Mouse (Mus musculus) midbrain, embryonic 15.5 days (tissue): ENCODE results near the gene Ophn1. TPM values are rescaled to one million over a fixed set of nuclear protein-coding genes. Genes with fewer than 3 reads are reported as not detected.

Source experiments
- ATAC-seq: fragments of 200-750 bp; cut with Nextera tagmentation; replicated peaks from 2 replicates; pipeline ENCODE4 v1.8.0; 2017; ENCODE audit warnings: moderate TSS enrichment
- H3K27ac ChIP-seq: fragments of 300-500 bp; sonication (generic); 2 replicates; pipeline ENCODE4 v1.5.1; 2015; ENCODE audit warnings: mild to moderate bottlenecking, inconsistent platforms
- H3K27me3 ChIP-seq: fragments of 300-500 bp; sonication (generic); replicated peaks from 2 replicates; pipeline ENCODE4 v1.6.1; 2015; ENCODE audit warnings: inconsistent platforms
- H3K36me3 ChIP-seq: fragments of 300-500 bp; sonication (generic); replicated peaks from 2 replicates; pipeline ENCODE4 v1.6.1; 2015; ENCODE audit warnings: inconsistent platforms
- H3K4me1 ChIP-seq: fragments of 300-500 bp; sonication (generic); 2 replicates; pipeline ENCODE4 v1.6.1; 2015; ENCODE audit warnings: inconsistent platforms
- H3K4me2 ChIP-seq: fragments of 300-500 bp; sonication (generic); 2 replicates; pipeline ENCODE4 v1.6.1; 2015; ENCODE audit warnings: inconsistent platforms, mild to moderate bottlenecking, moderate library complexity
- H3K4me3 ChIP-seq: fragments of 300-500 bp; sonication (generic); 2 replicates; pipeline ENCODE4 v1.5.1; 2015; ENCODE audit warnings: mild to moderate bottlenecking, inconsistent platforms
- H3K9ac ChIP-seq: fragments of 300-500 bp; sonication (generic); 2 replicates; pipeline ENCODE4 v1.6.1; 2015; ENCODE audit warnings: mild to moderate bottlenecking, inconsistent platforms
- H3K9me3 ChIP-seq: fragments of 300-500 bp; sonication (generic); 2 replicates; pipeline ENCODE4 v1.6.1; 2016; ENCODE audit warnings: inconsistent platforms
- WGBS: fragments of 180-500 bp; shearing (Covaris S2); methylation state at CpG from one replicate; pipeline ENCODE4 v1.1.7; 2015; ENCODE audit warnings: mixed read lengths; 5-methylcytosine and 5-hydroxymethylcytosine counted together
- polyA plus RNA-seq: library from polyadenylated mRNA; unstranded; fragments of >200 nt; fragmentation: Nextera tagmentation; extraction: Ambion mirVana; gene quantifications from 2 replicates; pipeline ENCODE4 v1.2.1, GENCODE M21; 2015

Gene Ophn1
- polyA plus RNA-seq = 40.1 and 46.6 TPM in 2 replicates

DNA sequence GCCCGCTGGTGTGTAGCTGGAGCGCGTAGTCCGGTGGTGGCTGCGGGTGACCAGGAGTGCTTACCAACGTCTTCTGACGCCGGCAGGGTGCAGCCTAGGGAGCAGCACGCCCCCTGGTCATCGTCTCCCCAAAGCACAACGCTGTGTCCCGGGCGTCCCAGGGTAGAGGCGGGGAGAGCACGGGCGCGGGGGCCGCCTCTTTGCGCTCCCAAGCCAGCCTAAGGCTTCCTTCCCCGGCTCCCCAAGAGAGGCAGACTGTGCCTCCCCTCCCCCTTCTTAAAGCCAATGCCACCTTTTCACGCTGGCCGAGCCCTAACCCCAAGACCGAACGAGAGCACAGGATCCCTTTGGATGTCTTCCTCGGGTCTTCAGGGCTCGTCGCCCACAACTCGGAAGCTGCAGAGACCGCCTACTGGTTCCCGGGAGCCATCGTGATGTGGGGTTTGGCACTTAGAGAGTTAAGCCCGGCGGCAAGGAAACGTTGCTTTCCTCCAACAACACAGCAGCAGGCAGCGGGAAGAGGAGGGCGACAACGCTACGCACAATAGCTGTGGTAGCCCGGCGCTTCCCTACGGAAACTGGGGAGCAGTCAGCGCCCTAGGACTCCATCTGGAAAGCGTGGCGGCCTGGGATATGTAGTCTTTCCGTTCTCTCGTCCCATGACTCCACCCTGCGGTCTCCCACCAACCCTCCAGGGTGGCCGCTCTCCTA lies at the start of gene Ophn1:
Ophn1 (minus strand) TSS at position 620 of the 711 bp plus-strand sequence.
- peak within 1 kb of the TSS; percentile 82 for H3K27ac ChIP-seq
- no peaks in the 10 kb centered on the region for H3K36me3 ChIP-seq
- H3K4me1 ChIP-seq = peaks cover 8% of the 10 kb centered on the region; the same call in 1 of the 2 replicates
- 15% methylated on average over 48 of the region's 48 CpGs for WGBS
- peak; percentile 96 for ATAC-seq
- peak within 1 kb of the TSS; percentile 61 for H3K9ac ChIP-seq
- no peaks in the 10 kb centered on the region for H3K9me3 ChIP-seq
- no peaks in the 10 kb centered on the region for H3K27me3 ChIP-seq
- peak within 1 kb of the TSS; percentile 50 for H3K4me2 ChIP-seq
- peak within 1 kb of the TSS; percentile 58 for H3K4me3 ChIP-seq

DNA sequence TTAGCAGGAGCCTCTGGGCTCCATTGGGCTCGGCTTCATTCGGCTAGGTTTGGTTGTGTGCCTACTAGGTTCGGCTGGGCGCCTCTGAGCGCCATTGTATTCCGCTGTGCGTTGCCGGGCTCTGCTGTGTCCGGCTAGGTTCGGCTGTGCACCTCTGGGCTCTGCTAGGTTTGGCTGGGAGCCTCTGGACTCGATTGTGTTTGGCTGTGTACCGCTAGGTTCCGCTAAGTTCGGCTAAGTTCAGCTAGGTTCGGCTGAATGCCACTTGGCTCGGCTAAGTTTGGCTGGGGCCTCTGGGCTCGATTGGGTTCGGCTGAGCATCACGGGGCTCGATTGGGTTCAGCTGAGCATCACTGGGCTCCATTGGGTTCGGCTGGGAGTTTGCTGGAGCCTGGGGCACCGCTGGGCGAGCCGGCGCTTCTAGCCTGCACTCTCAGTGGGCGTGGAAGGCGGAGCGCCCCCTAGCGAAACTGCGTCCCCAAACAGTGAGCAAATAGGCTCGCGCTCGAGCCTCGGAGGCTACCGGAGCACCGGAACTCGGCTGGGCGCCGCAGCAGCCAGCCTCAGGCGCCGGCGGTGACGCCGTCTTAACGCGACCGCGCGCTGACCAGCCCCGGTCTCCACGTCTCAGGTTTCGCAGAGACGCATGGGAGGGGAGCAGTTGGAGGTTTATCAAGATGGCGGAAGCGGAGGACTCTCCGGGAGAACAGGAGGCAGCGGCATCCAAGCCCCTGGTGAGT lies 46.9 kb upstream of the Ophn1 start:
- Histone ChIP-seq H3K4me3 (peak overlapping the region; percentile 58), H3K9me3 (no peaks in the 10 kb centered on the region), H3K27me3 (0 out of 2 replicates have a peak, but pooled peaks cover 4% of the 10 kb centered on the region), H3K9ac (peak overlapping the region; percentile 57), H3K27ac (peak overlapping the region; percentile 93), H3K36me3 (no peaks in the 10 kb centered on the region), H3K4me1 (peaks cover 10% of the 10 kb centered on the region), H3K4me2 (peak overlapping the region; percentile 55)
- 29% methylated on average over 57 of the region's 57 CpGs for WGBS
- peak; percentile 84 for ATAC-seq

DNA sequence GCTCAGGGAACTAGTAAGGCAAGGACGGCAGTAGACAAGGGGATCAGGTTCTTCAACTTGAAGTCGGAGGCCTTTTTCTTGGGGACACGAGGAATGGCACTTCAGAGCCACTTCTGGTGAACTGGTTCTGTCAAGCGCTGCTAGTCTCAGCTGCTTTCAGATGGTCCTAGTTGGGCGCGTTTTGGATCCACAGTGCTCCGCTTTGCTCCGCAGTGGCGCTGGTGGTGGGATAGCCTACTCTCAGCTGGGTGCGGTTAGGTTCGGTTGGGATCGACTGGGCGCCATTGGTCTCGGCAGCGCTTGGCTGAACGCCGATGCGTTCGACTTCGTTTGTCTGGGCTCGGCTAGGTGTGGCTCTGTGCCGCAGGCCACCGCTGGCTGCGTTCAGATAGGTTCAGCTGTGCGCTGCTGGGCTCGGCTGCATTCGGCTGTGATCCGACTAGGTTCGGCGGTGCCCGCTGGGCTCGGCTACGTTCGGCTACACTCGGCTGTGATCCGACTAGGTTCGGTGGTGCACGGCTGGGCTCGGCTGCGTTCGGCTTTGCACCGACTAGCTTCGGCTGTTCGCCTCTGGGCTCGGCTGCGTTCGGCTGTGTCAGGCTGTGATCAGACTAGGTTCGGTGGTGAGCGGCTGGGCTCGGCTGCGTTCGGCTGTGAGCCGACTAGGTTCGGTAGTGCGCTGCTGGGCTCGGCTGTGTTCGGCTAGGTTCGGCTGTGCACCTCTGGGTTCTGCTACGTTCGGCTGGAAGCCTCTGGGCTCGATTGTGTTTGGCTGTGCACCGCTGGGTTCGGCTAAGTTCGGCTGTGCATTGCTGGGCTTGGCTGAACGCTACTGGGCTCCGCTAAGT lies 46.1 kb upstream of the Ophn1 start:
- Histone ChIP-seq H3K4me2 (peak overlapping the region; percentile 55), H3K9me3 (no peaks in the 10 kb centered on the region), H3K4me1 (peaks cover 10% of the 10 kb centered on the region), H3K27ac (peak overlapping the region; percentile 93), H3K36me3 (no peaks in the 10 kb centered on the region), H3K9ac (peak overlapping the region; percentile 57), H3K4me3 (peak overlapping the region; percentile 58), H3K27me3 (0 out of 2 replicates have a peak, but pooled peaks cover 4% of the 10 kb centered on the region)
- ATAC-seq = peak; percentile 97
- WGBS = 28% methylated on average over 66 of the region's 66 CpGs

DNA sequence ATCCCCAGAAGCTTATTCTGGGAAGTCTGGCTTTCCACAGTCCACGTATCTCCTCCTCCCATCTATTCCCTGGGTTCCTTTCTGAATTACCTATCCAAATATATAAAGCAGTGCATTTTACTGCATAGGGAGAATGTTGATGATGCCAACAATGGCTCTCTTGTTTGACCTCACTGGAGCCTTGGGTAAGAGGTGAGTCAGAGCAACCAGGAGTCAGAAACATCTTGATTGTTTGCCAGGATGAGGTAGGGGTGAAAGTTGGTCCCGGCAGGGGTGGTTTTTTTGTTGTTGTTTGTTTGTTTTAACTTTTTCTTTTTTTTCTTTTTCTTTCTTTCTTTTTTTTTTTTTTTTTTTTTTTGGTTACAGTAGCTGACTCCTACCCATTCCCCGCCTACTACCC lies 45.3 kb upstream of the Ophn1 start, which contains the start of gene Yipf6:
Yipf6 (plus strand) TSS at position 216 of the 400 bp plus-strand sequence.
- no peaks in the 10 kb centered on the region for H3K36me3 ChIP-seq
- H3K27ac ChIP-seq = peak within 1 kb of the TSS; percentile 93
- H3K4me1 ChIP-seq = peaks cover 10% of the 10 kb centered on the region
- H3K4me3 ChIP-seq = peak within 1 kb of the TSS; percentile 58
- ATAC-seq = no peak
- peak within 1 kb of the TSS; percentile 57 for H3K9ac ChIP-seq
- 65% methylated on average over 3 of the region's 3 CpGs for WGBS
- H3K9me3 ChIP-seq = no peaks in the 10 kb centered on the region
- 0 out of 2 replicates have a peak, but pooled peaks cover 4% of the 10 kb centered on the region for H3K27me3 ChIP-seq
- H3K4me2 ChIP-seq = peak within 1 kb of the TSS; percentile 55

DNA sequence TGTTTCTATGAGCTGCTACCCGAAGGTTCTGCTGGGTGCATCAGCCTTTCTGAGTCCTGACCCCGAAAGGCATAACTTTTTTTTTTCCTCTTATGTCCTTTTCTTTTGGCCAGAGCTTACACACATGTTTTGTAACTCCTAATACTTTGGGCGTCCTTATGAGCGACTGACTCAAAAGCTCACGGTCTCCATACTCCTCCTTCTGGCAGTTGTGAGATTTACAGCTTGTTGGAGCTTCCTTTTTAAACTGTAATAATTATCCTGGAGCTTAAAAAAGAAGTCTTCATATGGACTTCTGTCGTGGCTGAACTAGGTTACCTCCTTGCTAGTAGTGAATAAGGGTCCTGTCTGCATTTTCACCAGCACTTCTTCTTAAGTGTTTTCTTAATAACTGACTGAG lies 28.6 kb upstream of the Ophn1 start:
- Histone ChIP-seq H3K27me3 (0 out of 2 replicates have a peak, but pooled peaks cover 3% of the 10 kb centered on the region), H3K4me1 (no peaks in the 10 kb centered on the region), H3K9ac (no peak overlapping the region), H3K27ac (no peak overlapping the region), H3K9me3 (no peaks in the 10 kb centered on the region), H3K36me3 (no peaks in the 10 kb centered on the region), H3K4me3 (no peak overlapping the region), H3K4me2 (no peak overlapping the region)
- WGBS = 25% methylated on average over 6 of the region's 6 CpGs
- ATAC-seq = no peak

DNA sequence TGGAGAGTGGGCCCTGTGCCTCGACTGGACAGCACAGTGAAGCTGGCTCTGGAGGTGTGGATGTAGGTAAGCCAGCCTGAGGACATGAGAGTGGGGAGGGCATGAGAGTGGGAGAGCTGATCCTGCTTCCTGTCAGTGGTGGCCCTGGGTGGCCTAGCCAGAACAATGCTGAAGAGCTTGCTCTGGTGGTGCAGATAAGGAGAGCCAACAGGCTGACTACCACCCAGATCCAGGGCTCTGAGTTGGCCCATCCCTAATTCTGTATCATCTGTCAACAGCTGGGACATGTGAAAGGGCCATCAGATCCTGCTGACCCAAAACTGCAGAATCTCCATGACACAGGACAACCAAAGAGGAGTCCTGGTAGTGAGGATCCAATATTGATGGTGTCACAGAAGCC lies 18.1 kb upstream of the Ophn1 start:
- H3K36me3 ChIP-seq = no peaks in the 10 kb centered on the region

DNA sequence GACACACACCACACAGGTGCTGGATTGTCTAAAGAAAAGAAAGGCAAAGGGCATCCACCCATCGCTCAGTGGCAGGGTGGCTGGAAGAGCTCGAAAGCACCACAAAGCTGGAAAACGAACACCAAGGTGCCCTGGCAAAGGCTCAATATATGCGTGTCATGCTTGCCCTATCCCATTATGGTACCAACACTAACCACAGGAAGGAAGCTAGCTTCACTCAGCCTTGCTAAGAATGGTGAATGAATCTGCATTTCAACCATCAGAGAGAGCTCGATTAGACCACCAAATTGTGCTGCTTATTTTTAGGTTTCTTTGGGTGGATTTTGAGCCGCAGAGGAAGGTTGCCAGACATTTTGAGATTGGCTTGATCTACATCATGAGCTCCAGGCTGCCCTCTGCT lies 13.4 kb upstream of the Ophn1 start:
- Histone ChIP-seq H3K27me3 (no peaks in the 10 kb centered on the region), H3K27ac (no peak overlapping the region), H3K4me3 (no peak overlapping the region), H3K9ac (no peak overlapping the region), H3K9me3 (no peaks in the 10 kb centered on the region), H3K4me1 (no peaks in the 10 kb centered on the region), H3K4me2 (no peak overlapping the region), H3K36me3 (no peaks in the 10 kb centered on the region)
- no peak for ATAC-seq
- WGBS = 84% methylated on average over 6 of the region's 6 CpGs

More for the DNA sequence above, 18.1 kb upstream of the Ophn1 start:
- H3K9ac ChIP-seq = no peak overlapping the region
- no peak overlapping the region for H3K4me2 ChIP-seq
- H3K27ac ChIP-seq = no peak overlapping the region
- 82% methylated on average over 1 of the region's 1 CpGs for WGBS
- H3K27me3 ChIP-seq = no peaks in the 10 kb centered on the region
- no peaks in the 10 kb centered on the region for H3K4me1 ChIP-seq
- no peaks in the 10 kb centered on the region for H3K9me3 ChIP-seq
- no peak overlapping the region for H3K4me3 ChIP-seq
- no peak for ATAC-seq

DNA sequence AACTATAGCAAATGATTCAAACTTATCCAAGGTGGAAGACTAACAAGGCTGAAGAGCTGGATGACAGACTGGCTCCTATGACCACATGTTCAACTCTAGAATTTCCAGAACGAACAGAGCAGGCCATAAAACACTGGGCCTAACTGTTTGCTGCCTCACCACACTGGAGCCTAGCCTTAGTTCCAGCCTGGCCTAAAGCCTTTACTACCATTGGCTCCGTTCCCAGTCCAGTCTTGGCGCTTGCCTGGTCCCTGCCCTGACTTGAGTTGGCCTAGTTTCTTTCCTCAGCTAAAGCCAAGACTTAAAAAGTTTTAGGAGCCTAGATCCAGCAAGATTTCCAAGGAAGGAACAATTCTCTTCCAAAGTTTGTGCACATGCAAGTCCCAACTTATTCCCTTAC lies 7.5 kb upstream of the Ophn1 start:
- 80% methylated on average over 3 of the region's 3 CpGs for WGBS
- no peak overlapping the region for H3K4me3 ChIP-seq
- no peaks in the 10 kb centered on the region for H3K36me3 ChIP-seq
- no peak overlapping the region for H3K27ac ChIP-seq
- no peak for ATAC-seq
- H3K4me2 ChIP-seq = no peak overlapping the region
- H3K4me1 ChIP-seq = no peaks in the 10 kb centered on the region
- no peak overlapping the region for H3K9ac ChIP-seq
- no peaks in the 10 kb centered on the region for H3K9me3 ChIP-seq
- no peaks in the 10 kb centered on the region for H3K27me3 ChIP-seq

DNA sequence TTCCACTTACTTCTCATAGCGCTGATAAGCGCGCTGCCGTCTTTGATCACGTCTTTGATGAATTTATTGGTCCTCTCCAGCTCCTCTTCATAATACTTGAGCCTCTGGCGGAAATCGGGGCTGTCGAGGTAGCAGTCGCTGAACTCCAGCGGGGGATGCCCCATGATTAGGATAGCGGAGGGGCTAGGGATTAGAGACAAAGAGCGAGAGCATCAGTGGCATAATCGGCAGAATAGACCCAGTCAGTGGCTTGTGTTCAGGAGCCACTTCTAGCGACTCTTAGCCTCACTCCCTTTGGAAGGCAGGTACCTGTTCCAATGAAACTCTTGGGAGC lies 786 bp downstream of the Ophn1 start:
- 11% methylated on average over 14 of the region's 14 CpGs for WGBS
- Histone ChIP-seq H3K9ac (peak overlapping the region; percentile 61), H3K9me3 (no peaks in the 10 kb centered on the region), H3K36me3 (no peaks in the 10 kb centered on the region), H3K4me2 (peak overlapping the region; percentile 50), H3K4me1 (peaks cover 8% of the 10 kb centered on the region; the same call in 1 of the 2 replicates), H3K27ac (peak overlapping the region; percentile 82), H3K4me3 (peak overlapping the region; percentile 58), H3K27me3 (no peaks in the 10 kb centered on the region)
- ATAC-seq = no peak

DNA sequence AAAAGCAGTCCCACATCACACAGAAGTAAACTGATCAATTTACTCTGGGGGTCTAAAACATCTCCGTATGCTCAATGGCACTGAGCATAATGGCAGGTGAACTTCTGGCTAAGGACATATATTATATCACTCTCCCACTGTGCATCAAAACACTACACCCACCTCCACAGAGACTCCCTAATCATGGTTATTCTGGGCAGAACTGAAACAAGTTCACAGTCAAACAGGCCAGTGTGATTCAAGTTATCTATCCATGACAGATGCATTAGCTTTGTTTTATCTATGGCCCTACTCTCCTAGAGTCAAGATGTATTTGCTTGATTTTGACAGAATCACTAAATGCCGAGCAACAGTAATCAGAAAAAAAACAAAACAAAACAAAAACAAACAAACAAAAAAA lies 8.8 kb downstream of the Ophn1 start:
- Histone ChIP-seq H3K9ac (no peak overlapping the region), H3K9me3 (no peaks in the 10 kb centered on the region), H3K4me1 (no peaks in the 10 kb centered on the region), H3K4me3 (no peak overlapping the region), H3K36me3 (no peaks in the 10 kb centered on the region), H3K27ac (no peak overlapping the region), H3K4me2 (no peak overlapping the region), H3K27me3 (0 out of 2 replicates have a peak, but pooled peaks cover 4% of the 10 kb centered on the region)
- WGBS = 93% methylated on average over 2 of the region's 2 CpGs
- no peak for ATAC-seq

DNA sequence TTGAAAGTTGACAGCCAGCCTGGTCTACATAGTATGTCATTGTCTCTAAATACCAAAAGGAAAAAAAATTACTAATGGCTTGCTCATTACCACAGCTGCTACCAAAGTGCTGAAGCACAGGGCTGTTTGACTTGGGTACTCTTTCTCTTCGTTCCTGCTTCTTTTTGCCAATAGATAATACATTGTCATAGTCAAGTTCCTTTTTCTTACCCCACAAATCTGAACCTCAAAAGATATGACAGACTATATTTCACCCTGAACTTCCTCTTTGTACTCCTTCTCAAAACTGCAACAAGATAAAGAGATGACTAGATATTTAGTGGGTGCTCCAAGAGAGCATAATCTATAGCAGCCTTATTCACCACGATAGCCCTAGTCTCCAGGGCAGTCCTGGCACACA lies 9.7 kb downstream of the Ophn1 start:
- H3K4me3 ChIP-seq = no peak overlapping the region
- H3K9ac ChIP-seq = no peak overlapping the region
- H3K36me3 ChIP-seq = no peaks in the 10 kb centered on the region
- 79% methylated on average over 2 of the region's 2 CpGs for WGBS
- H3K4me2 ChIP-seq = no peak overlapping the region
- H3K27me3 ChIP-seq = 0 out of 2 replicates have a peak, but pooled peaks cover 4% of the 10 kb centered on the region
- ATAC-seq = no peak
- no peak overlapping the region for H3K27ac ChIP-seq
- H3K9me3 ChIP-seq = no peaks in the 10 kb centered on the region
- no peaks in the 10 kb centered on the region for H3K4me1 ChIP-seq

DNA sequence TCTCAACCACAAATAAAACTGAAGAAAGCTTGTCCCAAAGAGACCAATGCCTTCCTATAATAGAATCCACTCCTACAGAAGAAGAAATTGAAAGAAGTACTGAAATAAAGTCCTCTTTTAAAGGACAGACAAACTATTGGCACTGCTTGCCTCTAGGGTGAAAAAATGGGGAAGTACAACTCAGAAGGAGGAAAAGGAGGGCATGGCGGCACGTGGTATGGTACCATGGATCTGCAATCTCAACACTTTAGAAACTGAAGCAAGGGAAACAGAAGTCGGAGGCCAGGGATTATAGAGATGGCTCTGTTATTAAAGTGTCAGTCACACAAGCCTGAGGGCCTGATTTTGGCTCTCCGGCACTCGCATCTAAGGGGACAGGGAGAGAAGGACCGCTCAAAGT lies 10.5 kb downstream of the Ophn1 start:
- Histone ChIP-seq H3K36me3 (no peaks in the 10 kb centered on the region), H3K27me3 (0 out of 2 replicates have a peak, but pooled peaks cover 4% of the 10 kb centered on the region), H3K9me3 (no peaks in the 10 kb centered on the region), H3K4me1 (no peaks in the 10 kb centered on the region), H3K4me3 (no peak overlapping the region), H3K27ac (no peak overlapping the region), H3K4me2 (no peak overlapping the region), H3K9ac (no peak overlapping the region)
- ATAC-seq = no peak
- 86% methylated on average over 6 of the region's 6 CpGs for WGBS
